Mouse (Mus musculus): ENCODE measurements at regions not wholly inside any gene's neighbourhood (a gene's known extent, or its start where the extent isn't known, plus 50 kb on each side); places are given as distances from the start of the nearest gene placed in this dataset.

GRCm38 (mm10) chr17:89646000-89646399 lies 264.2 kb downstream of the Gm10184 start:
- no peak for TF ChIP-seq CTCF (IDR thresholded peaks at IDR 0.05; ENCODE audit: low read depth)
- no peak for TF ChIP-seq EP300 (optimal IDR thresholded peaks at IDR 0.05)
